Mouse (Mus musculus) midbrain, embryonic 12.5 days (tissue): ENCODE results near the gene Nisch. TPM values are rescaled to one million over a fixed set of nuclear protein-coding genes. Genes with fewer than 3 reads are reported as not detected.
A peak's percentile ranks its signal among the peaks of the same experiment; 100 is the strongest.

Experiments
- ATAC-seq: fragments of 200-750 bp; cut with Nextera tagmentation; 2 replicates; pipeline ENCODE4 v1.8.0; 2017; ENCODE audit warnings: low read depth, moderate TSS enrichment, moderate library complexity; ENCODE audit not compliant: low FRiP score
- H3K27ac ChIP-seq: fragments of 300-500 bp; sonication (generic); replicated peaks from 2 replicates; pipeline ENCODE4 v1.5.1; 2016; ENCODE audit warnings: mild to moderate bottlenecking
- H3K27me3 ChIP-seq: fragments of 300-500 bp; sonication (generic); 2 replicates; pipeline ENCODE4 v1.6.1; 2016; ENCODE audit warnings: mild to moderate bottlenecking
- H3K36me3 ChIP-seq: fragments of 300-500 bp; sonication (generic); 2 replicates; pipeline ENCODE4 v1.6.1; 2016
- H3K4me1 ChIP-seq: fragments of 300-500 bp; sonication (generic); 2 replicates; pipeline ENCODE4 v1.6.1; 2016
- H3K4me2 ChIP-seq: fragments of 300-500 bp; sonication (generic); replicated peaks from 2 replicates; pipeline ENCODE4 v1.6.1; 2016; ENCODE audit warnings: mild to moderate bottlenecking, moderate library complexity
- H3K4me3 ChIP-seq: fragments of 300-500 bp; sonication (generic); 2 replicates; pipeline ENCODE4 v1.5.1; 2016; ENCODE audit warnings: mild to moderate bottlenecking
- H3K9ac ChIP-seq: fragments of 300-500 bp; sonication (generic); replicated peaks from 2 replicates; pipeline ENCODE4 v1.6.1; 2016; ENCODE audit warnings: mild to moderate bottlenecking, moderate library complexity
- H3K9me3 ChIP-seq: fragments of 300-500 bp; sonication (generic); 2 replicates; pipeline ENCODE4 v1.6.1; 2016; ENCODE audit warnings: mild to moderate bottlenecking
- WGBS: fragments of 180-500 bp; shearing (Covaris S2); methylation state at CpG from one replicate; pipeline ENCODE4 v1.1.7; 2016; 5-methylcytosine and 5-hydroxymethylcytosine counted together
- polyA plus RNA-seq: library from polyadenylated mRNA; unstranded; fragments of >200 nt; fragmentation: Nextera tagmentation; extraction: Ambion mirVana; gene quantifications from 2 replicates; pipeline ENCODE4 v1.2.1, GENCODE M21; 2016

Gene Nisch
- polyA plus RNA-seq, 1 experiment from 2014 or later, result 480 TPM

GRCm38 (mm10) chr14:31166827-31167226, 49.9 kb downstream of the Nisch start:
- no peak overlapping the region for H3K9ac ChIP-seq
- H3K4me1 ChIP-seq, result 0 out of 2 replicates have a peak, but pooled peaks cover 4% of the 10 kb centered on the region
- ATAC-seq, result no peak
- H3K27ac ChIP-seq, result 0 out of 2 replicates have a peak overlapping the region, but pooled peaks have one; percentile 4
- peaks cover 24% of the 10 kb centered on the region for H3K36me3 ChIP-seq
- no peak overlapping the region for H3K4me2 ChIP-seq
- H3K27me3 ChIP-seq, result no peaks in the 10 kb centered on the region
- no peaks in the 10 kb centered on the region for H3K9me3 ChIP-seq
- 73% methylated on average over 9 of the region's 9 CpGs for WGBS
- no peak overlapping the region for H3K4me3 ChIP-seq

GRCm38 (mm10) chr14:31165991-31166630, 50.6 kb downstream of the Nisch start:
- Histone ChIP-seq H3K36me3 (peaks cover 16% of the 10 kb centered on the region), H3K27ac (0 out of 2 replicates have a peak overlapping the region, but pooled peaks have one; percentile 4), H3K27me3 (no peaks in the 10 kb centered on the region), H3K4me2 (no peak overlapping the region), H3K4me1 (0 out of 2 replicates have a peak, but pooled peaks cover 4% of the 10 kb centered on the region), H3K9me3 (no peaks in the 10 kb centered on the region), H3K4me3 (no peak overlapping the region), H3K9ac (no peak overlapping the region)
- no peak for ATAC-seq
- WGBS, result 75% methylated on average over 10 of the region's 10 CpGs

GRCm38 (mm10) chr14:31165458-31165857, 51.3 kb downstream of the Nisch start:
- 55% methylated on average over 7 of the region's 7 CpGs for WGBS
- Histone ChIP-seq H3K4me3 (no peak overlapping the region), H3K9ac (no peak overlapping the region), H3K27me3 (no peaks in the 10 kb centered on the region), H3K4me2 (no peak overlapping the region), H3K9me3 (no peaks in the 10 kb centered on the region), H3K36me3 (peaks cover 10% of the 10 kb centered on the region), H3K27ac (no peak overlapping the region), H3K4me1 (0 out of 2 replicates have a peak, but pooled peaks cover 4% of the 10 kb centered on the region)
- ATAC-seq, result no peak

GRCm38 (mm10) chr14:31165010-31165409, 51.7 kb downstream of the Nisch start:
- Histone ChIP-seq H3K27ac (no peak overlapping the region), H3K4me1 (0 out of 2 replicates have a peak, but pooled peaks cover 4% of the 10 kb centered on the region), H3K27me3 (no peaks in the 10 kb centered on the region), H3K4me2 (no peak overlapping the region), H3K9ac (no peak overlapping the region), H3K4me3 (no peak overlapping the region), H3K9me3 (no peaks in the 10 kb centered on the region), H3K36me3 (peaks cover 5% of the 10 kb centered on the region)
- WGBS, result 61% methylated on average over 2 of the region's 2 CpGs
- no peak for ATAC-seq

- H3K36me3 ChIP-seq, result no peaks in the 10 kb centered on the region
- ATAC-seq, result no peak
- H3K4me1 ChIP-seq, result 0 out of 2 replicates have a peak, but pooled peaks cover 4% of the 10 kb centered on the region
- H3K4me3 ChIP-seq, result no peak overlapping the region
- H3K9me3 ChIP-seq, result no peaks in the 10 kb centered on the region
- H3K9ac ChIP-seq, result no peak overlapping the region
- H3K27ac ChIP-seq, result no peak overlapping the region
- WGBS, result 83% methylated on average over 8 of the region's 8 CpGs
- no peak overlapping the region for H3K4me2 ChIP-seq
- H3K27me3 ChIP-seq, result no peaks in the 10 kb centered on the region
Observed at GRCm38 (mm10) chr14:31164067-31164466, 52.7 kb downstream of the Nisch start.

GRCm38 (mm10) chr14:31161638-31162037, 55.1 kb downstream of the Nisch start:
- Histone ChIP-seq H3K9me3 (no peaks in the 10 kb centered on the region), H3K27ac (no peak overlapping the region), H3K27me3 (no peaks in the 10 kb centered on the region), H3K9ac (no peak overlapping the region), H3K4me2 (no peak overlapping the region), H3K4me1 (0 out of 2 replicates have a peak, but pooled peaks cover 4% of the 10 kb centered on the region), H3K36me3 (no peaks in the 10 kb centered on the region), H3K4me3 (no peak overlapping the region)
- no peak for ATAC-seq
- 63% methylated on average over 10 of the region's 10 CpGs for WGBS

GRCm38 (mm10) chr14:31161191-31161590, 55.6 kb downstream of the Nisch start:
- Histone ChIP-seq H3K9me3 (no peaks in the 10 kb centered on the region), H3K4me2 (no peak overlapping the region)
- 88% methylated on average over 7 of the region's 7 CpGs for WGBS

GRCm38 (mm10) chr14:31160196-31161150, 56.3 kb downstream of the Nisch start:
- WGBS, result 84% methylated on average over 27 of the region's 27 CpGs
- Histone ChIP-seq H3K27me3 (no peaks in the 10 kb centered on the region), H3K4me2 (no peak overlapping the region), H3K9me3 (no peaks in the 10 kb centered on the region), H3K36me3 (no peaks in the 10 kb centered on the region), H3K4me1 (no peaks in the 10 kb centered on the region), H3K4me3 (no peak overlapping the region), H3K9ac (no peak overlapping the region), H3K27ac (no peak overlapping the region)
- no peak for ATAC-seq

More at GRCm38 (mm10) chr14:31161191-31161590, 55.6 kb downstream of the Nisch start:
- Histone ChIP-seq H3K27ac (no peak overlapping the region), H3K36me3 (no peaks in the 10 kb centered on the region), H3K9ac (no peak overlapping the region), H3K27me3 (no peaks in the 10 kb centered on the region), H3K4me1 (0 out of 2 replicates have a peak, but pooled peaks cover 1% of the 10 kb centered on the region), H3K4me3 (no peak overlapping the region)
- ATAC-seq, result no peak

- no peaks in the 10 kb centered on the region for H3K9me3 ChIP-seq
- ATAC-seq, result no peak
- H3K9ac ChIP-seq, result no peak overlapping the region
- H3K4me1 ChIP-seq, result no peaks in the 10 kb centered on the region
- no peaks in the 10 kb centered on the region for H3K27me3 ChIP-seq
- H3K27ac ChIP-seq, result no peak overlapping the region
- H3K4me3 ChIP-seq, result no peak overlapping the region
- 94% methylated on average over 11 of the region's 11 CpGs for WGBS
- H3K36me3 ChIP-seq, result peaks cover 22% of the 10 kb centered on the region
- no peak overlapping the region for H3K4me2 ChIP-seq
Observed at GRCm38 (mm10) chr14:31145694-31146093, 71.1 kb downstream of the Nisch start.

- H3K4me2 ChIP-seq, result no peak overlapping the region
- no peak overlapping the region for H3K9ac ChIP-seq
- peaks cover 69% of the 10 kb centered on the region for H3K36me3 ChIP-seq
- WGBS, result 97% methylated on average over 14 of the region's 14 CpGs
- no peak overlapping the region for H3K27ac ChIP-seq
- no peaks in the 10 kb centered on the region for H3K4me1 ChIP-seq
- H3K27me3 ChIP-seq, result no peaks in the 10 kb centered on the region
- H3K9me3 ChIP-seq, result no peaks in the 10 kb centered on the region
- no peak for ATAC-seq
- no peak overlapping the region for H3K4me3 ChIP-seq
Observed at GRCm38 (mm10) chr14:31141011-31141410, 75.7 kb downstream of the Nisch start.

- Histone ChIP-seq H3K4me1 (no peaks in the 10 kb centered on the region), H3K36me3 (peaks cover 78% of the 10 kb centered on the region), H3K27me3 (no peaks in the 10 kb centered on the region), H3K27ac (no peak overlapping the region), H3K4me3 (no peak overlapping the region), H3K4me2 (no peak overlapping the region), H3K9ac (no peak overlapping the region), H3K9me3 (no peaks in the 10 kb centered on the region)
- WGBS, result 92% methylated on average over 15 of the region's 15 CpGs
- ATAC-seq, result no peak
Observed at GRCm38 (mm10) chr14:31140141-31140540, 76.6 kb downstream of the Nisch start.

GRCm38 (mm10) chr14:31139666-31140065, 77.1 kb downstream of the Nisch start:
- Histone ChIP-seq H3K4me3 (no peak overlapping the region), H3K27me3 (no peaks in the 10 kb centered on the region), H3K4me2 (no peak overlapping the region), H3K9me3 (no peaks in the 10 kb centered on the region), H3K9ac (no peak overlapping the region), H3K27ac (no peak overlapping the region), H3K36me3 (peaks cover 82% of the 10 kb centered on the region), H3K4me1 (0 out of 2 replicates have a peak, but pooled peaks cover under 1% of the 10 kb centered on the region)
- WGBS, result 92% methylated on average over 12 of the region's 12 CpGs
- ATAC-seq, result no peak
